Comparison of ENCODE assay signal across 8 mouse cellular contexts in genomic region chr3:121968621-121969020, GRCm38 (mm10). TPM values are rescaled to one million over a fixed set of nuclear protein-coding genes. Genes with fewer than 3 reads are reported as not detected.
DNase-seq lines count a peak whose midpoint lies in the region; ATAC-seq and TF ChIP-seq lines count a peak whose summit lies in the region.

No protein-coding gene starts in this region.

- peaks cover 22% of the 10 kb centered on the region for H3K27me3 ChIP-seq in forebrain, embryonic 12.5 days
- peaks cover 34% of the 10 kb centered on the region for H3K27me3 ChIP-seq in hindbrain, embryonic 13.5 days
- no peaks in the 10 kb centered on the region for H3K27me3 ChIP-seq in myocyte (ENCODE audit: control insufficient read depth, insufficient read depth, insufficient read length)

- no peak overlapping the region for H3K9ac ChIP-seq in ES-E14 (ENCODE audit: insufficient read depth, low read depth, low read length, poor library complexity, severe bottlenecking)
- H3K9ac ChIP-seq in forebrain, embryonic 12.5 days = no peak overlapping the region
- 0 out of 2 replicates have a peak overlapping the region, but pooled peaks have one; percentile 21 for H3K9ac ChIP-seq in hindbrain, embryonic 13.5 days

- peaks cover 59% of the 10 kb centered on the region for H3K79me2 ChIP-seq in myocyte (ENCODE audit: control insufficient read depth, insufficient read depth)

- WGBS in forebrain, embryonic 12.5 days = 5% methylated on average over 8 of the region's 8 CpGs
- WGBS in hindbrain, embryonic 13.5 days = 5% methylated on average over 8 of the region's 8 CpGs

- H3K27ac ChIP-seq in ES-E14 (ENCODE audit: insufficient read depth, low read depth, low read length, poor library complexity, severe bottlenecking) = no peak overlapping the region
- no peak overlapping the region for H3K27ac ChIP-seq in forebrain, embryonic 12.5 days
- H3K27ac ChIP-seq in hindbrain, embryonic 13.5 days = no peak overlapping the region

- DNase-seq in 3T3-L1 (ENCODE audit: low read depth, low spot score) = peak; percentile 80
- DNase-seq in ES-E14 (ENCODE audit: low read depth, low spot score) = no peak
- DNase-seq in liver = peak; percentile 18

- H3K9me3 ChIP-seq in ES-E14 (ENCODE audit: control insufficient read depth, insufficient read depth, low read depth, low read length) = no peaks in the 10 kb centered on the region
- no peaks in the 10 kb centered on the region for H3K9me3 ChIP-seq in forebrain, embryonic 12.5 days
- no peaks in the 10 kb centered on the region for H3K9me3 ChIP-seq in hindbrain, embryonic 13.5 days

- H3K36me3 ChIP-seq in ES-E14 (ENCODE audit: control insufficient read depth, insufficient read depth, low read length, poor library complexity, severe bottlenecking) (no peaks in the 10 kb centered on the region), myocyte (ENCODE audit: control insufficient read depth, insufficient read depth) (peaks cover 1% of the 10 kb centered on the region)
- H3K36me3 ChIP-seq in forebrain, embryonic 12.5 days (replicated peaks) = no peaks in the 10 kb centered on the region
- H3K36me3 ChIP-seq in hindbrain, embryonic 13.5 days = no peaks in the 10 kb centered on the region

- no peak for TF ChIP-seq POLR2A in myocyte (IDR thresholded peaks at IDR 0.05; ENCODE audit: insufficient read length, low read depth)

- peak overlapping the region; percentile 92 for H3K4me2 ChIP-seq in forebrain, embryonic 12.5 days
- H3K4me2 ChIP-seq in hindbrain, embryonic 13.5 days = peak overlapping the region; percentile 81
- peak overlapping the region; percentile 77 for H3K4me2 ChIP-seq in myocyte (ENCODE audit: low read depth)

- no peak overlapping the region for H3ac ChIP-seq in myocyte (ENCODE audit: control insufficient read depth, insufficient read length)

- H3K4me1 ChIP-seq in ES-E14 (ENCODE audit: control insufficient read depth in 2 of 2, insufficient read depth in 2 of 2, low read length in 2 of 2, poor library complexity in 1 of 2) = no peaks in the 10 kb centered on the region
- peaks cover 14% of the 10 kb centered on the region for H3K4me1 ChIP-seq in forebrain, embryonic 12.5 days
- peaks cover 10% of the 10 kb centered on the region for H3K4me1 ChIP-seq in hindbrain, embryonic 13.5 days (replicated peaks)

- ATAC-seq in forebrain, embryonic 12.5 days (ENCODE audit: low FRiP score) = no peak
- no peak for ATAC-seq in hindbrain, embryonic 13.5 days (ENCODE audit: low FRiP score)
- no peak for ATAC-seq in activated CD4-positive, CD25-positive, alpha-beta regulatory T cell, adult 4 months
- no peak for ATAC-seq in CD4-positive, CD25-positive, alpha-beta regulatory T cell, adult 4 months

- peak overlapping the region; percentile 79 to 86; a peak in 3 of 4 replicates for H3K4me3 ChIP-seq in ES-E14 (ENCODE audit: insufficient read depth in 1 of 2, low read depth in 1 of 2, low read length in 2 of 2, poor library complexity in 1 of 2, severe bottlenecking in 1 of 2)
- H3K4me3 ChIP-seq in forebrain, embryonic 12.5 days (replicated peaks) = peak overlapping the region; percentile 52
- peak overlapping the region; percentile 49 for H3K4me3 ChIP-seq in hindbrain, embryonic 13.5 days
- peak overlapping the region; percentile 60 for H3K4me3 ChIP-seq in myocyte

- in situ Hi-C loops in ES-E14 (cut with MboI; ENCODE audit: low sequenced_read_pairs in 2 of 2, unreplicated experiment in 2 of 2) = loop anchor here in 1 of 2 experiments (25.0 kb wide), 1 partner anchor 144 kb away; no protein-coding TSS in a partner anchor

TF ChIP-seq in ES-E14, 5 proteins besides CTCF, POLR2A, EP300 and RAD21:
- TF ChIP-seq CHD2 (IDR thresholded peaks at IDR 0.05; ENCODE audit: low read depth, low read length) (no peak), ZC3H11A (IDR thresholded peaks at IDR 0.05; ENCODE audit: borderline replicate concordance, low read depth, low read length) (no peak), MAFK (IDR thresholded peaks at IDR 0.05; ENCODE audit: insufficient read depth, low read depth, low read length) (no peak), HCFC1 (IDR thresholded peaks at IDR 0.05; ENCODE audit: borderline replicate concordance, insufficient read depth, low read length) (no peak), ZNF384 (IDR thresholded peaks at IDR 0.05; ENCODE audit: low read depth, low read length) (no peak)
TF ChIP-seq in ES-E14: peak in this region for 0.

TF ChIP-seq in myocyte, 11 proteins besides CTCF, POLR2A, EP300 and RAD21:
- TF ChIP-seq CEBPB (IDR thresholded peaks at IDR 0.05; ENCODE audit: insufficient read depth, poor library complexity, severe bottlenecking) = no peak
- no peak for TF ChIP-seq E2F4 (IDR thresholded peaks at IDR 0.05; ENCODE audit: insufficient read depth)
- no peak for TF ChIP-seq POLR2AphosphoS2 (IDR thresholded peaks at IDR 0.05; ENCODE audit: insufficient read length, low read depth)
- TF ChIP-seq SRF (IDR thresholded peaks at IDR 0.05; ENCODE audit: control insufficient read depth, insufficient read length, low read depth) = no peak
- TF ChIP-seq TCF12 (IDR thresholded peaks at IDR 0.05; ENCODE audit: insufficient read depth, poor library complexity, severe bottlenecking) = no peak
- TF ChIP-seq REST (IDR thresholded peaks at IDR 0.05; ENCODE audit: insufficient read depth, insufficient read length) = no peak
- TF ChIP-seq MAX (IDR thresholded peaks at IDR 0.05; ENCODE audit: low read depth) = no peak
- TF ChIP-seq TCF3 (IDR thresholded peaks at IDR 0.05; ENCODE audit: insufficient read length, low read depth) = no peak
- no peak for TF ChIP-seq USF1 (IDR thresholded peaks at IDR 0.05; ENCODE audit: low read depth)
- no peak for TF ChIP-seq MYOD1 (IDR thresholded peaks at IDR 0.05; ENCODE audit: control insufficient read depth in 1 of 3, insufficient read length in 2 of 3, low read depth in 2 of 3)
- no peak for TF ChIP-seq MYOG (IDR thresholded peaks at IDR 0.05; ENCODE audit: control insufficient read depth in 1 of 3, insufficient read depth in 1 of 3, insufficient read length in 2 of 3, low read depth in 2 of 3)

RNA-seq across cellular contexts. Expression of gene Arhgap29, which starts 16.3 kb away (rescaled TPM):
- 14.6 and 25.1 TPM in 2 replicates for total RNA-seq in ES-E14 (2012; rRNA removed)
- 21.1 and 25.1 TPM in 2 replicates for polyA plus RNA-seq in forebrain, embryonic 12.5 days (2016; fragmentation: Nextera tagmentation; extraction: Ambion mirVana)
- polyA plus RNA-seq in hindbrain, embryonic 13.5 days (2015; fragmentation: Nextera tagmentation; extraction: Ambion mirVana) = 30.0 and 31.4 TPM in 2 replicates
- polyA plus RNA-seq in myocyte (2012; fragmentation: generic; extraction: Trizol) = 13.7 TPM
- under 1 TPM; 0.28 to 0.69 TPM for polyA plus RNA-seq in activated CD4-positive, CD25-positive, alpha-beta regulatory T cell, adult 4 months (2017; shearing (Covaris generic))
- under 1 TPM; 0.92 to 0.94 TPM for polyA plus RNA-seq in CD4-positive, CD25-positive, alpha-beta regulatory T cell, adult 4 months (2017; shearing (Covaris generic))
